Mouse (Mus musculus) adrenal gland, adult 8-10 months (tissue): ENCODE data around the gene Cnot4. TPM values are rescaled to one million over a fixed set of nuclear protein-coding genes. Genes with fewer than 3 reads are reported as not detected.
"Not testable (repeated sequence)": the region's sequence is repeated elsewhere in the genome, so short reads cannot be mapped to it uniquely, and the experiment has no call there.

Source experiments
- DNase-seq: peaks from one replicate; pipeline ENCODE4 v3.0.0; 2022
- total RNA-seq, 4 experiments: library from RNA; stranded (reverse); gene quantifications; 2 replicates each; pipeline ENCODE4 v1.2.4; 2022

Gene Cnot4
- total RNA-seq: 10 to 100 TPM; 21.2 to 38.4 (median 34.8) TPM

- DNase-seq: peak; percentile 99
Measured at GRCm38 (mm10) chr6:35133579-35134488, at the start of gene Cnot4. TSS of gene Cnot4 (minus strand) at chr6:35133724.

- DNase-seq: not testable (repeated sequence)
Measured at GRCm38 (mm10) chr6:35179299-35179698, 45.8 kb upstream of the Cnot4 start.

- DNase-seq: peak; percentile 29
Measured at GRCm38 (mm10) chr6:35177650-35178272, 44.2 kb upstream of the Cnot4 start.

- DNase-seq: peak; percentile 73
Measured at GRCm38 (mm10) chr6:35176979-35177649, 43.6 kb upstream of the Cnot4 start, which contains the start of gene Nup205. TSS of gene Nup205 (plus strand) at chr6:35177421.

GRCm38 (mm10) chr6:35173181-35173580, 39.7 kb upstream of the Cnot4 start:
- no peak for DNase-seq

- not testable (repeated sequence) for DNase-seq
Measured at GRCm38 (mm10) chr6:35172028-35172427, 38.5 kb upstream of the Cnot4 start.

- no peak for DNase-seq
Measured at GRCm38 (mm10) chr6:35169250-35169649, 35.7 kb upstream of the Cnot4 start.

- no peak for DNase-seq
Measured at GRCm38 (mm10) chr6:35154540-35154939, 21.0 kb upstream of the Cnot4 start.

- DNase-seq: no peak
Measured at GRCm38 (mm10) chr6:35147726-35148422, 14.3 kb upstream of the Cnot4 start.

GRCm38 (mm10) chr6:35145569-35145968, 12.0 kb upstream of the Cnot4 start:
- DNase-seq: no peak

GRCm38 (mm10) chr6:35140351-35140750, 6.8 kb upstream of the Cnot4 start:
- no peak for DNase-seq

- DNase-seq: no peak
Measured at GRCm38 (mm10) chr6:35134844-35135243, 1.3 kb upstream of the Cnot4 start.

GRCm38 (mm10) chr6:35133246-35133578, 312 bp downstream of the Cnot4 start:
- no peak for DNase-seq

GRCm38 (mm10) chr6:35132806-35133205, 718 bp downstream of the Cnot4 start:
- DNase-seq: peak; percentile 13

GRCm38 (mm10) chr6:35122488-35122887, 11.0 kb downstream of the Cnot4 start:
- DNase-seq: no peak

GRCm38 (mm10) chr6:35121925-35122324, 11.6 kb downstream of the Cnot4 start:
- DNase-seq: no peak

GRCm38 (mm10) chr6:35102457-35102856, 31.1 kb downstream of the Cnot4 start:
- DNase-seq: no peak

- DNase-seq: no peak
Measured at GRCm38 (mm10) chr6:35084927-35085326, 48.6 kb downstream of the Cnot4 start.

- no peak for DNase-seq
Measured at GRCm38 (mm10) chr6:35075148-35075547, 58.4 kb downstream of the Cnot4 start.

GRCm38 (mm10) chr6:35071261-35071660, 62.3 kb downstream of the Cnot4 start:
- no peak for DNase-seq

GRCm38 (mm10) chr6:35062446-35062845, 71.1 kb downstream of the Cnot4 start:
- DNase-seq: no peak

GRCm38 (mm10) chr6:35043127-35043526, 90.4 kb downstream of the Cnot4 start:
- DNase-seq: no peak

- no peak for DNase-seq
Measured at GRCm38 (mm10) chr6:35033341-35033740, 100.2 kb downstream of the Cnot4 start.
